ENCODE assay signal across 21 mouse cellular contexts in the genomic region with DNA sequence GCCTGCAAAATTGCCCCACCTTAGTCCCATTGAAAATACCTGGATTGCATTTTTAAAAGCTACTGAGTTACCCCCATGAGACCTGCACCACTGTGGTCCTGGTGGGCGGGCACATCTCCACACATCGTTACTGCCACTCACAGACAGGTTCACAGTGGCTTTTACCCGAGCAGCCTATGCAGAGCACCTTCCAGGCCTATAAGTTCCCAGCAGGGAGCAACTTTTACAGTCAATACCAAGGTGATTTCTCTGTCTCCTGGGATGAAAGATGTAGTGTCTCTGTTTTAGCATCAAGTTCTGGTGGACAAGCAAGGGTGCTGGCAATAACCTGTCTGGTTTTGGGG. TPM values are rescaled to one million over a fixed set of nuclear protein-coding genes. Genes with fewer than 3 reads are reported as not detected.
A peak's percentile ranks its signal among the peaks of the same experiment; 100 is the strongest.
DNase-seq lines count a peak whose midpoint lies in the region; ATAC-seq and TF ChIP-seq lines count a peak whose summit lies in the region.
"Had no signal": no experiment of that assay in that cellular context is flagged by ENCODE, and none has a peak within 500 bp of the region (broad histone marks: within the 10 kb centered on the region; RNA-seq: fewer than 3 reads in every experiment).

No protein-coding gene starts in this region.

- no peak for TF ChIP-seq EP300 in stomach, postnatal 0 days (optimal IDR thresholded peaks at IDR 0.05)

- no peak overlapping the region for H3K27ac ChIP-seq in embryonic facial prominence, embryonic 14.5 days (replicated peaks; ENCODE audit: low read depth, low read length)
- H3K27ac ChIP-seq in embryonic facial prominence, embryonic 10.5 days (replicated peaks), result no peak overlapping the region
- no peak overlapping the region for H3K27ac ChIP-seq in hindbrain, embryonic 16.5 days (ENCODE audit: low read depth, low read length)
- no peak overlapping the region for H3K27ac ChIP-seq in hindbrain, embryonic 12.5 days
- H3K27ac ChIP-seq in lung, embryonic 16.5 days (ENCODE audit: low read length), result peak overlapping the region; percentile 87
- 0 out of 2 replicates have a peak overlapping the region, but pooled peaks have one; percentile 18 for H3K27ac ChIP-seq in stomach, postnatal 0 days (replicated peaks)
- H3K27ac ChIP-seq: hindbrain, embryonic 10.5 days; kidney, postnatal 0 days; limb, embryonic 13.5 days; macrophage; neural tube, embryonic 12.5 days had no signal

- 68% methylated on average over 3 of the region's 3 CpGs for WGBS in embryonic facial prominence, embryonic 14.5 days
- WGBS in embryonic facial prominence, embryonic 10.5 days, result 80% methylated on average over 3 of the region's 3 CpGs
- 63% methylated on average over 3 of the region's 3 CpGs for WGBS in hindbrain, embryonic 16.5 days
- 75% methylated on average over 3 of the region's 3 CpGs for WGBS in hindbrain, embryonic 12.5 days
- WGBS in lung, embryonic 16.5 days, result 52% methylated on average over 3 of the region's 3 CpGs
- WGBS in stomach, postnatal 0 days, result 55% methylated on average over 3 of the region's 3 CpGs

- H3K4me3 ChIP-seq in embryonic facial prominence, embryonic 14.5 days (ENCODE audit: low read depth, low read length), result no peak overlapping the region
- H3K4me3 ChIP-seq in embryonic facial prominence, embryonic 10.5 days, result no peak overlapping the region
- H3K4me3 ChIP-seq in hindbrain, embryonic 16.5 days (ENCODE audit: low read length), result no peak overlapping the region
- H3K4me3 ChIP-seq in hindbrain, embryonic 12.5 days, result no peak overlapping the region
- H3K4me3 ChIP-seq in lung, embryonic 16.5 days (ENCODE audit: low read length), result no peak overlapping the region
- no peak overlapping the region for H3K4me3 ChIP-seq in stomach, postnatal 0 days (ENCODE audit: low read depth, low read length)
- H3K4me3 ChIP-seq: hindbrain, embryonic 10.5 days; limb, embryonic 13.5 days; myocyte; neural tube, embryonic 12.5 days had no signal

- H3K4me1 ChIP-seq in embryonic facial prominence, embryonic 14.5 days (ENCODE audit: control insufficient read depth, insufficient read depth, low read length), result peaks cover 13% of the 10 kb centered on the region; the same call in 1 of the 2 replicates
- H3K4me1 ChIP-seq in embryonic facial prominence, embryonic 10.5 days, result peaks cover 34% of the 10 kb centered on the region
- peaks cover 14% of the 10 kb centered on the region for H3K4me1 ChIP-seq in hindbrain, embryonic 16.5 days (ENCODE audit: control insufficient read depth, insufficient read depth, low read depth, low read length)
- H3K4me1 ChIP-seq in hindbrain, embryonic 12.5 days, result peaks cover 19% of the 10 kb centered on the region
- peaks cover 27% of the 10 kb centered on the region for H3K4me1 ChIP-seq in lung, embryonic 16.5 days (replicated peaks; ENCODE audit: control insufficient read depth, insufficient read depth, low read length)
- H3K4me1 ChIP-seq in stomach, postnatal 0 days (replicated peaks; ENCODE audit: control insufficient read depth, insufficient read depth), result no peaks in the 10 kb centered on the region

- no peaks in the 10 kb centered on the region for H3K36me3 ChIP-seq in embryonic facial prominence, embryonic 14.5 days (ENCODE audit: control insufficient read depth, insufficient read depth, low read length)
- no peaks in the 10 kb centered on the region for H3K36me3 ChIP-seq in embryonic facial prominence, embryonic 10.5 days (replicated peaks)
- no peaks in the 10 kb centered on the region for H3K36me3 ChIP-seq in hindbrain, embryonic 16.5 days (ENCODE audit: control insufficient read depth, insufficient read depth, low read length)
- no peaks in the 10 kb centered on the region for H3K36me3 ChIP-seq in hindbrain, embryonic 12.5 days
- no peaks in the 10 kb centered on the region for H3K36me3 ChIP-seq in lung, embryonic 16.5 days (ENCODE audit: control insufficient read depth, insufficient read depth, low read length)
- H3K36me3 ChIP-seq in stomach, postnatal 0 days (ENCODE audit: control insufficient read depth, insufficient read depth, low read length), result no peaks in the 10 kb centered on the region
- H3K36me3 ChIP-seq: neural tube, embryonic 12.5 days had no signal

- no peak overlapping the region for H3K4me2 ChIP-seq in embryonic facial prominence, embryonic 14.5 days (ENCODE audit: low read depth, low read length)
- H3K4me2 ChIP-seq in hindbrain, embryonic 16.5 days (ENCODE audit: low read length), result no peak overlapping the region
- no peak overlapping the region for H3K4me2 ChIP-seq in hindbrain, embryonic 12.5 days (replicated peaks)
- H3K4me2 ChIP-seq in lung, embryonic 16.5 days (ENCODE audit: low read depth, low read length), result no peak overlapping the region
- H3K4me2 ChIP-seq in stomach, postnatal 0 days (replicated peaks; ENCODE audit: low read depth), result no peak overlapping the region
- H3K4me2 ChIP-seq: limb, embryonic 13.5 days; liver, embryonic 11.5 days; neural tube, embryonic 12.5 days had no signal

- no peak for TF ChIP-seq CTCF in stomach, postnatal 0 days (IDR thresholded peaks at IDR 0.05; ENCODE audit: low read depth)

- peak; percentile 18; the same call in 1 of the 2 replicates for ATAC-seq in embryonic facial prominence, embryonic 14.5 days (ENCODE audit: low read depth)
- 0 out of 2 replicates have a peak, but pooled peaks have one; percentile 37 for ATAC-seq in hindbrain, embryonic 16.5 days
- ATAC-seq in hindbrain, embryonic 12.5 days (ENCODE audit: low FRiP score), result no peak
- no peak for ATAC-seq in lung, embryonic 16.5 days (ENCODE audit: low read depth)
- ATAC-seq in stomach, postnatal 0 days (ENCODE audit: low FRiP score, low TSS enrichment), result no peak
- ATAC-seq: activated CD4-positive, CD25-positive, alpha-beta regulatory T cell, adult 4 months had no signal

- DNase-seq in embryonic facial prominence, embryonic 14.5 days (ENCODE audit: low spot score), result no peak
- DNase-seq in embryonic facial prominence, embryonic 10.5 days (ENCODE audit: low spot score), result no peak
- no peak for DNase-seq in lung, adult 18-20 months
- DNase-seq in stomach, postnatal 0 days (ENCODE audit: low spot score), result no peak
- DNase-seq: cerebellum, adult 18-20 months; gastrocnemius, postnatal 14 days; kidney, postnatal 4 days; right cerebral cortex, adult 18-20 months; thymus, postnatal 14 days had no signal

- no peak overlapping the region for H3K9ac ChIP-seq in embryonic facial prominence, embryonic 14.5 days (ENCODE audit: low read depth, low read length)
- H3K9ac ChIP-seq in hindbrain, embryonic 16.5 days (ENCODE audit: low read depth, low read length), result no peak overlapping the region
- no peak overlapping the region for H3K9ac ChIP-seq in hindbrain, embryonic 12.5 days
- no peak overlapping the region for H3K9ac ChIP-seq in lung, embryonic 16.5 days (ENCODE audit: low read length)
- no peak overlapping the region for H3K9ac ChIP-seq in stomach, postnatal 0 days (ENCODE audit: low read length)
- H3K9ac ChIP-seq: limb, embryonic 13.5 days; neural tube, embryonic 12.5 days had no signal

- H3K9me3 ChIP-seq in embryonic facial prominence, embryonic 14.5 days (ENCODE audit: control insufficient read depth, low read length), result no peaks in the 10 kb centered on the region
- H3K9me3 ChIP-seq in embryonic facial prominence, embryonic 10.5 days, result no peaks in the 10 kb centered on the region
- no peaks in the 10 kb centered on the region for H3K9me3 ChIP-seq in hindbrain, embryonic 16.5 days (ENCODE audit: control insufficient read depth, low read length)
- no peaks in the 10 kb centered on the region for H3K9me3 ChIP-seq in hindbrain, embryonic 12.5 days (replicated peaks)
- H3K9me3 ChIP-seq in lung, embryonic 16.5 days (ENCODE audit: control insufficient read depth, low read length), result no peaks in the 10 kb centered on the region
- H3K9me3 ChIP-seq in stomach, postnatal 0 days (ENCODE audit: control insufficient read depth, low read length), result no peaks in the 10 kb centered on the region
- H3K9me3 ChIP-seq: hindbrain, embryonic 10.5 days; limb, embryonic 13.5 days; neural tube, embryonic 12.5 days had no signal

- H3K27me3 ChIP-seq in embryonic facial prominence, embryonic 14.5 days (replicated peaks; ENCODE audit: control insufficient read depth, insufficient read depth, low read length), result no peaks in the 10 kb centered on the region
- peaks cover 5% of the 10 kb centered on the region; the same call in 1 of the 2 replicates for H3K27me3 ChIP-seq in embryonic facial prominence, embryonic 10.5 days (replicated peaks; ENCODE audit: low read depth, poor library complexity, severe bottlenecking)
- H3K27me3 ChIP-seq in hindbrain, embryonic 16.5 days (replicated peaks; ENCODE audit: control insufficient read depth, insufficient read depth, low read length), result no peaks in the 10 kb centered on the region
- no peaks in the 10 kb centered on the region for H3K27me3 ChIP-seq in hindbrain, embryonic 12.5 days
- H3K27me3 ChIP-seq in lung, embryonic 16.5 days (ENCODE audit: control insufficient read depth, insufficient read depth, low read depth, low read length), result no peaks in the 10 kb centered on the region
- H3K27me3 ChIP-seq in stomach, postnatal 0 days (ENCODE audit: control insufficient read depth, insufficient read depth, low read length), result no peaks in the 10 kb centered on the region
- H3K27me3 ChIP-seq: CH12.LX; limb, embryonic 13.5 days; neural tube, embryonic 12.5 days had no signal

RNA-seq across cellular contexts. Expression of a gene that starts 24.9 kb away (rescaled TPM):
- polyA plus RNA-seq in embryonic facial prominence, embryonic 14.5 days (2014; fragmentation: Nextera tagmentation; extraction: Ambion mirVana), result 25.2 and 33.3 TPM in 2 replicates
- 20.6 and 24.5 TPM in 2 replicates for polyA plus RNA-seq in embryonic facial prominence, embryonic 10.5 days (2016; fragmentation: Nextera tagmentation; extraction: Ambion mirVana)
- 10.6 and 17.4 TPM in 2 replicates for polyA plus RNA-seq in hindbrain, embryonic 16.5 days (2015; fragmentation: Nextera tagmentation; extraction: Ambion mirVana)
- polyA plus RNA-seq in hindbrain, embryonic 12.5 days (2016; fragmentation: Nextera tagmentation; extraction: Ambion mirVana), result 34.7 and 35.5 TPM in 2 replicates
- 9.0 and 10.5 TPM in 2 replicates for polyA plus RNA-seq in lung, embryonic 16.5 days (2015; fragmentation: Nextera tagmentation; extraction: Ambion mirVana)
- polyA plus RNA-seq in stomach, postnatal 0 days (2015; fragmentation: Nextera tagmentation; extraction: Ambion mirVana), result 6.4 and 7.0 TPM in 2 replicates
- polyA plus RNA-seq: activated CD4-positive, CD25-positive, alpha-beta regulatory T cell, adult 4 months; macrophage had no signal

Comparison
In these comparisons a context has a peak if more than half of its experiments do, and no peak if none do; other contexts are left out.
1. ATAC-seq: peak in embryonic facial prominence, embryonic 14.5 days (single experiment) and hindbrain, embryonic 16.5 days (single experiment); none in hindbrain, embryonic 12.5 days (single experiment), lung, embryonic 16.5 days (single experiment) and stomach, postnatal 0 days (single experiment).
2. H3K27ac ChIP-seq: peak in lung, embryonic 16.5 days (single experiment) and stomach, postnatal 0 days (single experiment); none in embryonic facial prominence, embryonic 14.5 days (single experiment), embryonic facial prominence, embryonic 10.5 days (single experiment), hindbrain, embryonic 16.5 days (single experiment) and hindbrain, embryonic 12.5 days (single experiment).